Mouse (Mus musculus) lung, postnatal 0 days (tissue): ENCODE data around the gene Vax1. TPM values are rescaled to one million over a fixed set of nuclear protein-coding genes. Genes with fewer than 3 reads are reported as not detected.
A peak's percentile ranks its signal among the peaks of the same experiment; 100 is the strongest.

Source experiments
- ATAC-seq: fragments of 200-750 bp; cut with Nextera tagmentation; 2 replicates; pipeline ENCODE4 v1.8.0; 2017; ENCODE audit warnings: moderate library complexity
- DNase-seq: peaks from one replicate; pipeline ENCODE4 v3.0.0-alpha.2; 2016; ENCODE audit warnings: low spot score
- H3K27ac ChIP-seq: fragments of 300-500 bp; sonication (generic); 2 replicates; pipeline ENCODE4 v1.5.1; 2014; ENCODE audit warnings: antibody characterized with exemption, mild to moderate bottlenecking, low read length, mixed read lengths
- H3K27me3 ChIP-seq: fragments of 300-500 bp; sonication (generic); replicated peaks from 2 replicates; pipeline ENCODE4 v1.6.1; 2014; ENCODE audit warnings: low read length, mixed read lengths; ENCODE audit not compliant: insufficient read depth
- H3K36me3 ChIP-seq: fragments of 300-500 bp; sonication (generic); 2 replicates; pipeline ENCODE4 v1.6.1; 2014; ENCODE audit warnings: low read length, mixed read lengths; ENCODE audit not compliant: insufficient read depth
- H3K4me1 ChIP-seq: fragments of 300-500 bp; sonication (generic); 2 replicates; pipeline ENCODE4 v1.6.1; 2014; ENCODE audit warnings: antibody characterized with exemption, low read depth, low read length, mixed read lengths; ENCODE audit not compliant: insufficient read depth
- H3K4me2 ChIP-seq: fragments of 300-500 bp; sonication (generic); replicated peaks from 2 replicates; pipeline ENCODE4 v1.6.1; 2014; ENCODE audit warnings: low read depth, mild to moderate bottlenecking, low read length, moderate library complexity, mixed read lengths
- H3K4me3 ChIP-seq: fragments of 300-500 bp; sonication (generic); 2 replicates; pipeline ENCODE4 v1.5.1; 2014; ENCODE audit warnings: low read depth, low read length
- H3K9ac ChIP-seq: fragments of 300-500 bp; sonication (generic); replicated peaks from 2 replicates; pipeline ENCODE4 v1.6.1; 2014; ENCODE audit warnings: low read depth, mild to moderate bottlenecking
- H3K9me3 ChIP-seq: fragments of 300-500 bp; sonication (generic); 2 replicates; pipeline ENCODE4 v1.6.1; 2016; ENCODE audit warnings: low read length, mixed read lengths
- CTCF ChIP-seq: IDR thresholded peaks from 2 replicates; pipeline ENCODE4 v1.5.1; 2016; ENCODE audit warnings: antibody characterized with exemption, mild to moderate bottlenecking
- EP300 ChIP-seq: IDR thresholded peaks from 2 replicates; pipeline ENCODE4 v1.6.1; 2016; ENCODE audit warnings: antibody characterized with exemption, mild to moderate bottlenecking, control low read depth
- WGBS: fragments of 180-500 bp; shearing (Covaris S2); extraction: QIAGEN DNeasy Blood & Tissue Kit; methylation state at CpG from one replicate; pipeline ENCODE4 v1.1.7; 2014; 5-methylcytosine and 5-hydroxymethylcytosine counted together
- polyA plus RNA-seq: library from polyadenylated mRNA; unstranded; fragments of >200 nt; fragmentation: Nextera tagmentation; extraction: Ambion mirVana; gene quantifications from 2 replicates; pipeline ENCODE4 v1.2.1, GENCODE M21; 2015

The Vax1 gene
- not detected in 2 replicates for polyA plus RNA-seq

DNA sequence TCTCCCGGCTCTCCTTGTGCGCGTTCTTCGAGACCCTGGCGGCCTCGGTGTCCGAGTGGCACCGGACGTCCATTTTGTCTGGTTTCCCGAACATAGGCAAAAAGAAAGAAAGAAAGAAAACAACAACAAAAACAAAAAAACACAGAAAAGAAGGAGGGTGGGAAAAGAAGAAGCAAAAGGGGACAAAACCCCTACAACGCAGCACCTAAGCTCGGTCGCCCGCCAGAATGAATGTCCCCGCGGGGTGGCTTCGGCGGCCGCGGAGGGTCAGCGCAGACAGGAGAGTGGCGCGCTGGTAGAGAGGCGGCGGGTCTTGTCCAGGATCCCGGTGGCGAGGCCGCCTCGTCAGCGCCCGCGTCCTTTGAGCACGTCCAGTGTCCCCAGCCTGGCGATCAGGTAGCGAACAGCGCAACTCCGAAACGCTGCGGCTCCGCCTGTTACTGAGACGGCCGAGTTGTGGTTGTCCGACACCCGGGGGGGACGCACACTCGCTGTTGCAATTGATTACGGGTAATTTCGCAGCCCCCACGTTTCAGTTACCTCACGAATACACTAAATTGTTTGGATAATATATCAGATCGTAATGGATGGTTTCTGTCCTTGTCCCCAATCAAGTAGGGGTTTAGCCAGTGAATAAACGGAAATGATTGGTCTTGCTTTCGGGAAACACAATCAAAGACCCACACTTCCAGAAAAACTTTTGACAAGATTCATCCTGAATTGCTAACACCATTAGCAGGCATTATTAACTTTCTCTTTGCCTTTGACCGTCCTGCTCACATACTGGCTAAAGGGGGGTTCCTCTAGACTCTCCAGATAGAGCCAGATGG lies at the start of gene Vax1:
Gene Vax1, minus strand, starts transcription at position 121 of the 830 bp plus-strand sequence.
- DNase-seq (no peak), ATAC-seq (no peak)
- peaks cover 91% of the 10 kb centered on the region for H3K27me3 ChIP-seq
- H3K9ac ChIP-seq = no peak within 1 kb of the TSS
- peak within 1 kb of the TSS; percentile 54 for H3K4me2 ChIP-seq
- H3K36me3 ChIP-seq = no peaks in the 10 kb centered on the region
- H3K9me3 ChIP-seq = no peaks in the 10 kb centered on the region
- no peak for TF ChIP-seq EP300
- TF ChIP-seq CTCF = no peak
- H3K4me1 ChIP-seq = 0 out of 2 replicates have a peak, but pooled peaks cover 6% of the 10 kb centered on the region
- peak within 1 kb of the TSS; percentile 33 for H3K4me3 ChIP-seq
- H3K27ac ChIP-seq = no peak within 1 kb of the TSS
- WGBS = 1% methylated on average over 54 of the region's 54 CpGs

DNA sequence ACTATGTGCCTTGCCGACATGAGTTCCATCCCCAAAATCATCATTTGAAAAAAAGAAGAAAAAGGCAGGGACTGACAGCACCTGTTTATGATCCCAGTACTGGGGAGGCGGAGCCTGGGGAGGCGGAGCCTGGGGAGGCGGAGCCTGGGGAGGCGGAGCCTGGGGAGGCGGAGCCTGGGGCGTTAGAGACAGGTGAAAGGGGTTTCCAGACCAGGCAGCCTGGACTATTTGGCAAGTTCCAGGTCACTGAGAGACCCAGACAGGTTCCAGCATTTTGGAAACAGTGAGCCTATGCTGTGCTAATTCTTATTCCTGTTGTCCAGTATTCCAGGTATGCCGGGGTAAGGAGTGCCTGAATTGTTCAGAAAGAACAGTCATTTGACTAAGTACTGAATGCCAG lies 49.1 kb upstream of the Vax1 start, which contains the start of gene Kcnk18:
Gene Kcnk18, plus strand, starts transcription at position 224 of the 400 bp plus-strand sequence.
- 85% methylated on average over 8 of the region's 8 CpGs for WGBS
- DNase-seq (no peak), ATAC-seq (no peak)
- Histone ChIP-seq H3K9me3 (no peaks in the 10 kb centered on the region), H3K27me3 (no peaks in the 10 kb centered on the region), H3K9ac (no peak within 1 kb of the TSS), H3K4me1 (no peaks in the 10 kb centered on the region), H3K27ac (no peak within 1 kb of the TSS), H3K36me3 (no peaks in the 10 kb centered on the region), H3K4me2 (no peak within 1 kb of the TSS), H3K4me3 (no peak within 1 kb of the TSS)
- TF ChIP-seq EP300 = no peak
- TF ChIP-seq CTCF = no peak

GRCm38 (mm10) chr19:59216891-59217290 lies 47.0 kb upstream of the Vax1 start:
- Histone ChIP-seq H3K9me3 (no peaks in the 10 kb centered on the region), H3K4me2 (no peak overlapping the region), H3K36me3 (no peaks in the 10 kb centered on the region), H3K4me3 (no peak overlapping the region), H3K27ac (no peak overlapping the region), H3K4me1 (no peaks in the 10 kb centered on the region), H3K9ac (no peak overlapping the region), H3K27me3 (no peaks in the 10 kb centered on the region)
- 71% methylated on average over 3 of the region's 3 CpGs for WGBS
- TF ChIP-seq CTCF (no peak), EP300 (no peak)
- DNase-seq (no peak), ATAC-seq (no peak)

DNA sequence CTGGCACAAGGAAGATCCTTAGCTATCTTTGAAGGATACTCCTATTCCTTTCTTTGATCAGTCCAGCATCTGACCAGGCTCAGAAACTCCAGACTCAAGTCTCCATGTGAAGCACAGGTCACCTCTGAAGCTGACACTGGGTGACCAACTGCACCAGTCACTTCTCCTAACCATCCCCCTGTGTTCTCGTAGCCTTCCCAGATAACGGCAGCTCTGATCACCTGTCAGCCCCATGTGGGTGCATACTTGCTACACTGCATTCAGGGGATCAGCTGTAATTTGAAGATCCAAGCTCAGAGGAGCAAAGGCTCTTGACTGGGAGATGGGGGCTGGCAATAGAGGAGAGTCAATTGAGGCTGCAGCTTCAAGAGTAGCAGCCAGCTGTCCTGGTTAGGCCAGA lies 39.1 kb upstream of the Vax1 start:
- Histone ChIP-seq H3K27ac (no peak overlapping the region), H3K4me2 (no peak overlapping the region), H3K4me1 (no peaks in the 10 kb centered on the region), H3K27me3 (no peaks in the 10 kb centered on the region), H3K9me3 (no peaks in the 10 kb centered on the region), H3K36me3 (no peaks in the 10 kb centered on the region), H3K4me3 (no peak overlapping the region), H3K9ac (no peak overlapping the region)
- ATAC-seq (no peak), DNase-seq (no peak)
- TF ChIP-seq EP300 = no peak
- TF ChIP-seq CTCF = no peak
- WGBS = 65% methylated on average over 2 of the region's 2 CpGs

- no peaks in the 10 kb centered on the region for H3K36me3 ChIP-seq
- H3K4me2 ChIP-seq = no peak overlapping the region
- H3K4me1 ChIP-seq = no peaks in the 10 kb centered on the region
- no peaks in the 10 kb centered on the region for H3K9me3 ChIP-seq
- ATAC-seq = no peak
- H3K27ac ChIP-seq = no peak overlapping the region
- 29% methylated on average over 5 of the region's 5 CpGs for WGBS
- no peak overlapping the region for H3K4me3 ChIP-seq
- TF ChIP-seq CTCF (peak; percentile 84), EP300 (no peak)
- H3K9ac ChIP-seq = no peak overlapping the region
- no peaks in the 10 kb centered on the region for H3K27me3 ChIP-seq
- DNase-seq = peak; percentile 61
Measured at GRCm38 (mm10) chr19:59208475-59208874, 38.6 kb upstream of the Vax1 start.

- WGBS = 43% methylated on average over 7 of the region's 7 CpGs
- ATAC-seq = no peak
- no peak overlapping the region for H3K4me2 ChIP-seq
- peak; percentile 54 for DNase-seq
- H3K9ac ChIP-seq = no peak overlapping the region
- H3K4me3 ChIP-seq = no peak overlapping the region
- H3K9me3 ChIP-seq = no peaks in the 10 kb centered on the region
- TF ChIP-seq EP300 (no peak), CTCF (peak; percentile 87)
- no peaks in the 10 kb centered on the region for H3K4me1 ChIP-seq
- peaks cover 29% of the 10 kb centered on the region for H3K27me3 ChIP-seq
- no peak overlapping the region for H3K27ac ChIP-seq
- no peaks in the 10 kb centered on the region for H3K36me3 ChIP-seq
Measured at GRCm38 (mm10) chr19:59198161-59198560, 28.3 kb upstream of the Vax1 start.
